Mouse (Mus musculus): ENCODE measurements around the gene Slc6a16. TPM values are rescaled to one million over a fixed set of nuclear protein-coding genes. Genes with fewer than 3 reads are reported as not detected.
"Not testable (repeated sequence)": the region's sequence is repeated elsewhere in the genome, so short reads cannot be mapped to it uniquely, and the experiment has no call there.

Slc6a16 gene
- polyA plus RNA-seq, 1 experiment from 2014 or later, result 1.3 TPM

DNA sequence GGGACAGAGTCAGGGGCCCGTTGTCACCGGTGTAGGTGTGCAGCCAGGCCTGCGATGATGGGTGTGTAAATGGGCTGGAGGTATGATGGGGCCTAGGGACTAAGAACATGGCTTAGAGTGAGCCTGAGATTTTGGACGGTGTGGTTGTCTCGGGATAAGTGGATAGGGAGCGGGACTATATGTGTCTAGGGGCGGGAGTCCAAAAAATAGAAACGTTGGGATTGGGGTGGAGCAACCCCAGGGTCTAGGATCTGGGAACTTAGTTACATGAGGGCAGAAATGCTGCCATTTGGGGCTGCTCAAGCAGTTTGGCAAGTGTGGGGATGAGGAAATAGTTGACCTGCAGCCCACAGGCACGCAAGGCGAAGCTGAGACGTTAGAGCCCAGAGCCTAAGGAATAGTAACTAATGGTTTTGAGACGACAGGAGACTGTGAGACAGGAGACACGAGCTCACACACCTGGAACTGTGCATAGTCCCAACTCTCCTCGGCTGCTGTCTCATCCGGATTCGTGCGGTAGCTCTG lies 5.2 kb upstream of the Slc6a16 start:
- Histone ChIP-seq H3K9ac (no peak overlapping the region), H3K9me3 (no peaks in the 10 kb centered on the region), H3K27ac (replicated peaks) (no peak overlapping the region), H3K4me3 (0 out of 2 replicates have a peak overlapping the region, but pooled peaks have one; percentile 2), H3K4me2 (peak overlapping the region; percentile 39), H3K27me3 (peaks cover 27% of the 10 kb centered on the region), H3K36me3 (no peaks in the 10 kb centered on the region), H3K4me1 (replicated peaks) (peaks cover 24% of the 10 kb centered on the region)
- peak; percentile 6; the same call in 1 of the 2 replicates for ATAC-seq (ENCODE audit: low FRiP score, low read depth)
- 35% methylated on average over 17 of the region's 17 CpGs for WGBS

DNA sequence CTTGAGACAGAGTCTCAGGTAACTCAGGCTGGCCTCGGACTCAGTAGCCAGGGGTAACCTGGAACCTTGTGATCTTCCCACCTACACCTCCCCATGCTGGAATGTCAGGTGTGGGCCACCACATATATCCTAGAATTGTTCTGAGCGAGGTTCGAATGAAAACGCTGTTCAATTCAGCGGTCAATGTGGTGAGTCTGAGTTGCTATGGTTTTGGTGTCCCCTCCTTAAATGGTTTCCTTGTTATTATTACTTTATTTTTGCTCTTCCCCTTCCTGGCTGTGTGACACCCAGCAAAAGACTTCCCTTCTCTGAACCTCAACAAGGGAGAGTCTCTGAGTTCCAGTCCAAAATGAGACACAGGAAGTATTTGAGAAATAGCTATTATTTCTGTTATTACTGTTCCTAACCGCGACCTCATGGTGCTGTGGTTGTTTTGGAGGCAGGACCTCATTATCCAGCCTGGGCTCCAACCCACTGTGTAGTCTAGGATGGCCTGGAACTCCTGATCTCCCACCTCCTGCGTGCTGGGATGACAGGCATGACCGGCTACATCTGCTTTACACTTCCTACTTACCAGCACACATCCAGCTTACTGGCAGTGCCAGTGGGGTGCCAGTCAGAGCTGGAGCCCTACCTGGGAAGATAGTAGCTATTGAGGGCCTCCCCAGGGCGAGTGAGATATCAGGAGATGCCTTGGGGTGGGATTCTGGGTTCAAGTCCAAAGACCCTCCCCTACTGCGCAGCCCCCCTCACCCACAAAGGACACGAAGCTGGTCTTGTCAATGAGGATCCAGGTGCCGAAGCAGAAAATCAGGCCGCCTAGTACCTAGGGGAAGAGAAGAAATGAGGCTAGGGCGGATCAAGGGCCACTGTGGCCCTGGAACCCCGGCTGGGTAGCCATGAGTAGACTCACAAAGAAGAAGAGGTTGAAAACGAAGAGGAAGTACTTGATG lies 2.9 kb upstream of the Slc6a16 start:
- ATAC-seq (ENCODE audit: low FRiP score, low read depth), result no peak
- Histone ChIP-seq H3K9me3 (no peaks in the 10 kb centered on the region), H3K27ac (replicated peaks) (no peak overlapping the region), H3K27me3 (peaks cover 27% of the 10 kb centered on the region), H3K4me3 (no peak overlapping the region), H3K4me1 (replicated peaks) (peaks cover 30% of the 10 kb centered on the region), H3K9ac (no peak overlapping the region), H3K4me2 (no peak overlapping the region), H3K36me3 (no peaks in the 10 kb centered on the region)
- 78% methylated on average over 17 of the region's 17 CpGs for WGBS

DNA sequence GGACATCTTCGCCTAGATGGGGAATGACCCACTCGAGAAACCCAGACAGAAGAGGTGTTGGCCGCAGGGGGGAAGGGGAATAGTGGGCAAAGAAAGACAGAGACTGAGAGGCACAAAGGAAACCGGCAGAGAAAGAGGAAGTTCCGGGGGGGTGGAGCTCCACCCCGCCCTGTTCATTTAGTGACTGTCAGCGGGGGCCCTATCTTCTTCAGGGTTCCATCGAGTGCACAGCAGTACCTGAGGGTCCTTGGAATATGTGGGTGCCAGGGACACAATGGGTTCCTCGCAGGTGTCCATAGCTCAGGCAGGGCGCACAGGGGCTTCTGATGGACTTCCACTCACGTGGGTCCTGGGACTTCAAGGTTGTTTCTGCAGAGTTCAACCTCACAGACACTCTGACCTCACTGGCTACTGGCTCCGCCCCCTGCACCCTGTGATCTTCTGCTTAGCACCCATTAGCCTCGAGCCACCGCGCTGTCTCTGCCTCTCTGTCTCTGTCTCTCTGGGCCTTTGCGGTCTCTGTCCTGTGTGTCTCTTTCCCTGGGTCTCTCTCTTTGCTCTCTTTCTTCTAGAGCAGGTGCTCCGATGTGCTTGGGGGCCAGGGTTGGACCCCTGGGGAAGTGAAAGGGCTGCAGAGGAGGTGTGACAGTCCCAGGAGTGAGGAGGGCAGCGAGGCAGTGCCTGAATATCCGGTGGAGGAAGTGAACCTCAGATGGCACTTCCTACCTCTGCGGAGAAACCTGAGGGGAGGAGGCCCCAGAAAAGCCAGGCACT lies 2.0 kb upstream of the Slc6a16 start, which contains the start of gene Cd37:
Gene Cd37 (minus strand): TSS at position 393 of the 774 bp plus-strand sequence.
- Histone ChIP-seq H3K9me3 (no peaks in the 10 kb centered on the region), H3K27me3 (peaks cover 27% of the 10 kb centered on the region), H3K4me3 (no peak within 1 kb of the TSS), H3K27ac (replicated peaks) (no peak within 1 kb of the TSS), H3K36me3 (no peaks in the 10 kb centered on the region), H3K4me2 (no peak within 1 kb of the TSS), H3K4me1 (replicated peaks) (peaks cover 27% of the 10 kb centered on the region), H3K9ac (no peak within 1 kb of the TSS)
- 41% methylated on average over 20 of the region's 20 CpGs for WGBS
- no peak for ATAC-seq (ENCODE audit: low FRiP score, low read depth)

DNA sequence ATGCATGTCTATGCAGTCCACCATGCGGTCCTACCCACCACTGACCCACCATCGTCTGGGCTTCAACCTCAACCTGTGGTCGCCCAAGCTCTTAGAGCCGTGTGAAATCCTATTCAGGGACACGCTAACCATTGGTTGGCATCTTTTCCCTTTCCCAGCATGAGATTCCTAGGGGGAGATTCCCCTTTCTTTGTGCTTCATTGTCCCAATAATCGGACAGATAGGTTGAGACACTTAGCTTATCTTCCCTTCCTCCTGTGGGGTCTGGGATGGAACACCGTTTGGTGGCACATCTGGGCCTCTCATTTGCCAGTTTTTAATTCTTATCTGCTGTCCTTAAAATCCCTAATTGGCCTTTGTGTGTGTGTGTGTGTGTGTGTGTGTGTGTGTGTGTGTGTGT lies 776 bp upstream of the Slc6a16 start:
- no peak overlapping the region for H3K4me3 ChIP-seq
- no peaks in the 10 kb centered on the region for H3K36me3 ChIP-seq
- H3K9me3 ChIP-seq, result no peaks in the 10 kb centered on the region
- no peak overlapping the region for H3K9ac ChIP-seq
- peak overlapping the region; percentile 61; the same call in 1 of the 2 replicates for H3K4me2 ChIP-seq
- 75% methylated on average over 7 of the region's 7 CpGs for WGBS
- no peak for ATAC-seq (ENCODE audit: low FRiP score, low read depth)
- H3K27ac ChIP-seq (replicated peaks), result no peak overlapping the region
- H3K27me3 ChIP-seq, result peaks cover 17% of the 10 kb centered on the region; the same call in 1 of the 2 replicates
- peaks cover 15% of the 10 kb centered on the region for H3K4me1 ChIP-seq (replicated peaks)

DNA sequence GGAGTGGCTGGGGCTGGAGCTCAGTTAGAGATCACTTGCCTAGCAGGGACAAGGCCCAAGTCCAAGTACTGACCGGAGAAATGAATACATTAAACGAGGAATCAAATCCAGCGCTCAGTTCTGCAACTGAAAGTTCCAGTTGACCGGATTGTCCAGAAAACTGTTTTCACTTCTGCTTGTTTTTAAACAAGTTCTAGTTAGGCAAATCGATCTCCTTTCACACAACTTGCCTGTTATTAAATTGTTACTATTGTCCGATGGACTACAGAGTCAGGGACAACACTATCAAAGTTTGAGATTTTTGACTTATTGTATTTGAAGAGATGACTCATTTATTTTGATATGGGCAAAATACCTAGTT lies 484 bp downstream of the Slc6a16 start:
- whole genome bisulfite sequencing, result 76% methylated on average over 6 of the region's 6 CpGs
- Histone ChIP-seq H3K27ac (replicated peaks) (no peak overlapping the region), H3K9me3 (no peaks in the 10 kb centered on the region), H3K4me2 (peak overlapping the region; percentile 61), H3K27me3 (peaks cover 9% of the 10 kb centered on the region; the same call in 1 of the 2 replicates), H3K36me3 (no peaks in the 10 kb centered on the region), H3K4me3 (peak overlapping the region; percentile 36), H3K4me1 (replicated peaks) (peaks cover 10% of the 10 kb centered on the region), H3K9ac (no peak overlapping the region)
- ATAC-seq (ENCODE audit: low FRiP score, low read depth), result no peak

DNA sequence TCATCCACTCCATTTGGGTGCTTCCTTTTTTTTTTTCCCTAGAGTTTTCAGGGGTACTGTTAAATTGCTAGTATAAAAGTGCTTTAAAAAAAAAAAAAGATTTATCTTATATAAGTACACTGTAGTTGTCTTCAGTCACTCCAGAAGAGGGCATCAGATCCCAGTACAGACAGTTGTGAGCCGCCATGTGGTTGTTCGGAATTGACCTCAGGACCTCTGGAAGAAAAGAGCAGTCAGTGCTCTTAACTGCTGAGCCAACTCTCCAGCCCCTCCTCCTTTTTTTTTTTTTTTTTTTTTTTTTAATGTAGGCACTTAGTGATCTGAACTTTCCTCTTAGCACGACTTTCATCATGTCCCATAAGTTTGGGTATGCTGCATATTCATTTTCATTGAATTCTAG lies 6.8 kb downstream of the Slc6a16 start:
- Histone ChIP-seq H3K4me1 (replicated peaks) (no peaks in the 10 kb centered on the region), H3K27me3 (no peaks in the 10 kb centered on the region)

DNA sequence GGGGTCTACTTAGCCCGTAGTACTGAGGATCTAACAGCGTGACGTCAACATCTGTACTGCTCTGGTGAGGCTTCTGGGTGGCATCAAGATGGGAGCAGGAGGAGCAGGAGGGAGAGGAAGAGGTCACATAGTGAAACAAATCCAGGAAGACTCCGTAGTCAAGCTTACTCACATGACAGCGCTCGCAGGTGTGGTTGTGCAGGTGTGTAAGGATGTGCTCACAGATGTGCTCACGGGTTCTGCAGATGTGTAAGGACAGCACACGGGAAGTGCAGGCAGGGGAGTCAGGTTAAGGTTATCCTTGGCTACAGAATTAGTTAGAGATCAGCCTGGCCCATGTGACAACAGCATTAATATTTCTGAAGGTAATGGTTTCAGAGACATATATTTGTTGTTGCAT lies 12.9 kb downstream of the Slc6a16 start:
- Histone ChIP-seq H3K27me3 (no peaks in the 10 kb centered on the region), H3K4me3 (no peak overlapping the region), H3K9ac (no peak overlapping the region), H3K27ac (replicated peaks) (no peak overlapping the region), H3K36me3 (no peaks in the 10 kb centered on the region), H3K4me1 (replicated peaks) (no peaks in the 10 kb centered on the region), H3K9me3 (no peaks in the 10 kb centered on the region), H3K4me2 (no peak overlapping the region)
- no peak for ATAC-seq (ENCODE audit: low FRiP score, low read depth)
- 91% methylated on average over 8 of the region's 8 CpGs for WGBS

More for the DNA sequence above, 6.8 kb downstream of the Slc6a16 start:
- Histone ChIP-seq H3K9ac (no peak overlapping the region), H3K4me3 (no peak overlapping the region), H3K27ac (replicated peaks) (no peak overlapping the region), H3K9me3 (no peaks in the 10 kb centered on the region), H3K4me2 (no peak overlapping the region), H3K36me3 (no peaks in the 10 kb centered on the region)
- 38% methylated on average over 3 of the region's 3 CpGs for WGBS
- no peak for ATAC-seq (ENCODE audit: low FRiP score, low read depth)

DNA sequence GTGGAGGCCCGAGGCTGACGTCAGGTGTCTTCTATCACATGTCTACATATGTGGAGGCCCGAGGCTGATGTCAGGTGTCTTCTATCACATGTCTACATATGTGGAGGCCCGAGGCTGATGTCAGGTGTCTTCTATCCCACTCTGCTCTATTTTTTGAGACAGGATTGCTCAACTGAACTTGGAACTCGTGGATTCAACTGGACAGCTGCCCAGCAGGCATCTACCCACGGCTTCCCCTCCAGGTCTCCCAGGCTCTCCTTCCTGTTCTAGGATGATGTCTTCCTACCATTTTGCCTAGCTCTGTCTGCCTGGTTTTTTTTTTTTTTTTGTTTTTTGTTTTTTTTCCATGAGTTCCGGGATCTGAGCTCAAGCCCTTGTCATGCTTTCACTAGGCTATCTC lies 14.9 kb downstream of the Slc6a16 start:
- not testable (repeated sequence) for H3K9me3 ChIP-seq; H3K4me1 ChIP-seq (replicated peaks); H3K4me2 ChIP-seq; H3K27ac ChIP-seq (replicated peaks); H3K27me3 ChIP-seq; H3K4me3 ChIP-seq; ATAC-seq (ENCODE audit: low FRiP score, low read depth); H3K9ac ChIP-seq; H3K36me3 ChIP-seq
- 83% methylated on average over 5 of the region's 7 CpGs for WGBS

DNA sequence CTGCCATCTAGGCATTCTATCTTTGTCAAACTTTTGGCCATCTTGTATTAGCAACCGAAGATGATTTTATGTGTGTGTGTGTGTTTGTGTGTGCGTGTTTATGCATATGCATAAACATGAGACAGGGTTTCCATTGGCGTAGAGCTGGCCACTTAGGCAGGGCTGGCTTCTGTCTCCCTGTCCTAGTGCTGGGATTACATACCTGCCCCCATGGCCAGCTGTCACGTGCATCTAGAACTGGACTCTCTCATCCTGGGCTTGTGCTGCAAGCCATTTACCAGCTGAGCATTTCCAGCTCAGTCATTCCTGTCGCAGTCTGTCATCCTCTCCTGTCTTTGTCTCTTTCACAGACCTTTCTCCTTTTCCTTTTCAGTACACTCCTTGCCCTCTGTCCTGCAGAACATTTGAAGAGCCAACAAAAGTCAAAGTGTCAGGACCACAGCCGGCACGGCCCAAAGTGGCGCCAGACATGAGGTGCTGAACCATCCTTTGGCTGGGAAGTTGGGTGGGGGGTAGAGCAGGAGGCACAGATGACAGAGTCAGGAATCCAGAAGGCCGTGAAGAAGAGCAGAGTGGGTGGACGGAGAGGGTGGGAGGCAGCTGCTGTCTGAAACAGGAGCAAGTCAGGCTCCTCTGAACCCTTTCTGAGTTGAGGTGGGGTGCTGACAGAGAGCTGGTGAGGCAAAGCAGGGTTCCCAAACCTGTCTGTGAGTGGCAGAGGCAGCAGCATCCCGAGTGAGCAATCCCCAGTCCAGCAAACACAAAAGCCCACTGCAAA lies 16.4 kb downstream of the Slc6a16 start:
- no peak overlapping the region for H3K4me3 ChIP-seq
- no peak overlapping the region for H3K9ac ChIP-seq
- H3K36me3 ChIP-seq, result no peaks in the 10 kb centered on the region
- no peaks in the 10 kb centered on the region for H3K4me1 ChIP-seq (replicated peaks)
- no peaks in the 10 kb centered on the region for H3K27me3 ChIP-seq
- H3K27ac ChIP-seq (replicated peaks), result no peak overlapping the region
- H3K4me2 ChIP-seq, result no peak overlapping the region
- no peak for ATAC-seq (ENCODE audit: low FRiP score, low read depth)
- WGBS, result 61% methylated on average over 11 of the region's 11 CpGs
- H3K9me3 ChIP-seq, result no peaks in the 10 kb centered on the region

DNA sequence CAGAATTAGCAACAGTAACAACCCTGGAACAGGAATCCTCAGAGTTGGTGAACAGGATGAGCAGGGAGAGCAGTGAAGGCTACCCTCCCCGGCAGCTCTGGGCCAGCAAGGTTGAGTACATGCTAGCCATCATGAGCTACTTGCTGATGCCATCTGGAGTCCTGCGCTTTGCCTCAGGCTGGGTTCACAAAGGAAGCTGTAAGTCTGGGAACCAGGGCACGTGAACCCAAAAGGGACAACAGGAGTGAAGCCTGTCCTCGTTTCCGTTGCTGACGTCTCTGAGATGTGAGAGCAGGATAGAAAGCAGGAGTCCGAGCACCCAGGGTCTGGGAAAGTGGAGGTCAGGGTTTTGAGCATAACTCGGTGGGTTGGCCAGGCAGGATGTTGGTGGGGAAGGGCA lies 18.4 kb downstream of the Slc6a16 start:
- Histone ChIP-seq H3K36me3 (no peaks in the 10 kb centered on the region), H3K4me2 (no peak overlapping the region), H3K27me3 (no peaks in the 10 kb centered on the region), H3K4me1 (replicated peaks) (no peaks in the 10 kb centered on the region), H3K4me3 (no peak overlapping the region), H3K9me3 (no peaks in the 10 kb centered on the region), H3K9ac (no peak overlapping the region), H3K27ac (replicated peaks) (no peak overlapping the region)
- WGBS, result 84% methylated on average over 8 of the region's 8 CpGs
- ATAC-seq (ENCODE audit: low FRiP score, low read depth), result no peak

DNA sequence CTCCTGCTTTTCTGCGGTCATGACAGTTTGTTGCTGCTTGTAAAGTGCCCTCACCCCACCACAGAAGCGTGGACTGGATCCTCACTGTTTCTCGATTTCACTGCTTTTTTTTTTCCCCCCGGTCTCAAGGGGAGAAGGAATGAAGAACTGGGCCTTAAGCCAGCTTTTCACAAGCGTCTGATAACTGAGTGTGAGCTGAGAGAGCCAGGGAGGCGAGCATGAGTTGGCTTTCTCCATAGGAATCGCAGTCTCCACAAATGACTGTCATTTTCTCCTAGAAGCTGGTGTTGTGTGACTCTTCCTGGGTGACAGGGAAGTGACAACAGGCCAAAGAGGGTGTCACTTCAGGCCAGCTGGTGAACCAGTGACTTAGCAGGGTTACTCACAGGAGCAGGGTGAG lies 21.4 kb downstream of the Slc6a16 start:
- ATAC-seq (ENCODE audit: low FRiP score, low read depth), result no peak
- no peak overlapping the region for H3K9ac ChIP-seq
- H3K27me3 ChIP-seq, result 0 out of 2 replicates have a peak, but pooled peaks cover 2% of the 10 kb centered on the region
- no peak overlapping the region for H3K27ac ChIP-seq (replicated peaks)
- H3K4me2 ChIP-seq, result no peak overlapping the region
- 57% methylated on average over 7 of the region's 7 CpGs for WGBS
- H3K36me3 ChIP-seq, result no peaks in the 10 kb centered on the region
- H3K4me3 ChIP-seq, result no peak overlapping the region
- no peaks in the 10 kb centered on the region for H3K4me1 ChIP-seq (replicated peaks)
- no peaks in the 10 kb centered on the region for H3K9me3 ChIP-seq

Data from hindbrain, embryonic 15.5 days (tissue).